Mouse (Mus musculus) hindbrain, embryonic 15.5 days (tissue): ENCODE data around the gene Psmc3. TPM values are rescaled to one million over a fixed set of nuclear protein-coding genes. Genes with fewer than 3 reads are reported as not detected.

Source experiments
- ATAC-seq: fragments of 200-750 bp; cut with Nextera tagmentation; 2 replicates; pipeline ENCODE4 v1.8.0; 2017; ENCODE audit warnings: low read depth, moderate number of reproducible peaks, moderate TSS enrichment; ENCODE audit not compliant: low FRiP score
- H3K27ac ChIP-seq: fragments of 300-500 bp; sonication (generic); replicated peaks from 2 replicates; pipeline ENCODE4 v1.5.1; 2015; ENCODE audit warnings: mild to moderate bottlenecking, inconsistent platforms
- H3K27me3 ChIP-seq: fragments of 300-500 bp; sonication (generic); 2 replicates; pipeline ENCODE4 v1.6.1; 2015; ENCODE audit warnings: control low read depth, inconsistent platforms
- H3K36me3 ChIP-seq: fragments of 300-500 bp; sonication (generic); 2 replicates; pipeline ENCODE4 v1.6.1; 2015; ENCODE audit warnings: control low read depth, inconsistent platforms
- H3K4me1 ChIP-seq: fragments of 300-500 bp; sonication (generic); replicated peaks from 2 replicates; pipeline ENCODE4 v1.6.1; 2015; ENCODE audit warnings: control low read depth, inconsistent platforms
- H3K4me2 ChIP-seq: fragments of 300-500 bp; sonication (generic); 2 replicates; pipeline ENCODE4 v1.6.1; 2015; ENCODE audit warnings: moderate library complexity, mild to moderate bottlenecking, inconsistent platforms
- H3K4me3 ChIP-seq: fragments of 300-500 bp; sonication (generic); 2 replicates; pipeline ENCODE4 v1.5.1; 2015; ENCODE audit warnings: mild to moderate bottlenecking, inconsistent platforms
- H3K9ac ChIP-seq: fragments of 300-500 bp; sonication (generic); 2 replicates; pipeline ENCODE4 v1.6.1; 2015; ENCODE audit warnings: inconsistent platforms
- H3K9me3 ChIP-seq: fragments of 300-500 bp; sonication (generic); 2 replicates; pipeline ENCODE4 v1.6.1; 2016; ENCODE audit warnings: control low read depth, inconsistent platforms
- WGBS: fragments of 180-500 bp; shearing (Covaris S2); methylation state at CpG from one replicate; pipeline ENCODE4 v1.1.7; 2015; 5-methylcytosine and 5-hydroxymethylcytosine counted together
- polyA plus RNA-seq: library from polyadenylated mRNA; unstranded; fragments of >200 nt; fragmentation: Nextera tagmentation; extraction: Ambion mirVana; gene quantifications from 2 replicates; pipeline ENCODE4 v1.2.1, GENCODE M21; 2015

Psmc3 gene
- polyA plus RNA-seq, 1 experiment from 2014 or later, result 239 TPM

GRCm38 (mm10) chr2:91059376-91059775 lies 5.6 kb downstream of the Psmc3 start:
- 98% methylated on average over 2 of the region's 2 CpGs for WGBS
- H3K4me3 ChIP-seq, result no peak overlapping the region
- H3K4me2 ChIP-seq, result no peak overlapping the region
- H3K27ac ChIP-seq, result no peak overlapping the region
- H3K9me3 ChIP-seq, result no peaks in the 10 kb centered on the region
- no peak for ATAC-seq
- H3K4me1 ChIP-seq, result peaks cover 12% of the 10 kb centered on the region
- peaks cover 75% of the 10 kb centered on the region for H3K36me3 ChIP-seq
- no peak overlapping the region for H3K9ac ChIP-seq
- no peaks in the 10 kb centered on the region for H3K27me3 ChIP-seq

GRCm38 (mm10) chr2:91060544-91061355 lies 6.9 kb downstream of the Psmc3 start:
- Histone ChIP-seq H3K27ac (no peak overlapping the region), H3K9me3 (no peaks in the 10 kb centered on the region), H3K4me1 (peaks cover 5% of the 10 kb centered on the region), H3K27me3 (no peaks in the 10 kb centered on the region), H3K4me2 (no peak overlapping the region), H3K9ac (no peak overlapping the region), H3K4me3 (no peak overlapping the region), H3K36me3 (peaks cover 76% of the 10 kb centered on the region)
- ATAC-seq, result peak; percentile 12; the same call in 1 of the 2 replicates
- WGBS, result 81% methylated on average over 10 of the region's 10 CpGs

- H3K27ac ChIP-seq, result no peak overlapping the region
- ATAC-seq, result no peak
Measured at GRCm38 (mm10) chr2:91061849-91062481, 8.2 kb downstream of the Psmc3 start.

GRCm38 (mm10) chr2:91062779-91063606 lies 9.2 kb downstream of the Psmc3 start:
- Histone ChIP-seq H3K27ac (no peak overlapping the region), H3K4me2 (no peak overlapping the region), H3K4me3 (no peak overlapping the region), H3K36me3 (peaks cover 55% of the 10 kb centered on the region), H3K27me3 (no peaks in the 10 kb centered on the region), H3K4me1 (peaks cover 6% of the 10 kb centered on the region), H3K9me3 (no peaks in the 10 kb centered on the region), H3K9ac (no peak overlapping the region)
- ATAC-seq, result no peak
- 90% methylated on average over 16 of the region's 16 CpGs for WGBS

More at GRCm38 (mm10) chr2:91061849-91062481, 8.2 kb downstream of the Psmc3 start:
- Histone ChIP-seq H3K27me3 (no peaks in the 10 kb centered on the region), H3K9me3 (no peaks in the 10 kb centered on the region), H3K4me1 (peaks cover 6% of the 10 kb centered on the region), H3K4me2 (no peak overlapping the region), H3K9ac (no peak overlapping the region), H3K36me3 (peaks cover 65% of the 10 kb centered on the region), H3K4me3 (no peak overlapping the region)
- 88% methylated on average over 6 of the region's 6 CpGs for WGBS

GRCm38 (mm10) chr2:91064211-91064610 lies 10.4 kb downstream of the Psmc3 start:
- Histone ChIP-seq H3K4me2 (no peak overlapping the region), H3K9ac (no peak overlapping the region), H3K9me3 (no peaks in the 10 kb centered on the region), H3K4me1 (peaks cover 18% of the 10 kb centered on the region), H3K36me3 (peaks cover 46% of the 10 kb centered on the region), H3K4me3 (no peak overlapping the region), H3K27me3 (no peaks in the 10 kb centered on the region), H3K27ac (no peak overlapping the region)
- 88% methylated on average over 6 of the region's 6 CpGs for WGBS
- no peak for ATAC-seq

- Histone ChIP-seq H3K4me1 (peaks cover 23% of the 10 kb centered on the region), H3K36me3 (peaks cover 37% of the 10 kb centered on the region), H3K9ac (no peak overlapping the region)
Measured at GRCm38 (mm10) chr2:91065544-91065943, 11.7 kb downstream of the Psmc3 start.

GRCm38 (mm10) chr2:91066455-91066854 lies 12.6 kb downstream of the Psmc3 start:
- Histone ChIP-seq H3K36me3 (peaks cover 30% of the 10 kb centered on the region), H3K4me2 (no peak overlapping the region), H3K27me3 (no peaks in the 10 kb centered on the region), H3K27ac (no peak overlapping the region), H3K4me1 (peaks cover 32% of the 10 kb centered on the region), H3K9ac (no peak overlapping the region), H3K4me3 (no peak overlapping the region), H3K9me3 (no peaks in the 10 kb centered on the region)
- WGBS, result 82% methylated on average over 3 of the region's 3 CpGs
- ATAC-seq, result no peak

More at GRCm38 (mm10) chr2:91065544-91065943, 11.7 kb downstream of the Psmc3 start:
- no peak overlapping the region for H3K27ac ChIP-seq
- H3K4me3 ChIP-seq, result no peak overlapping the region
- no peak for ATAC-seq
- H3K9me3 ChIP-seq, result no peaks in the 10 kb centered on the region
- no peak overlapping the region for H3K4me2 ChIP-seq
- no peaks in the 10 kb centered on the region for H3K27me3 ChIP-seq
- 47% methylated on average over 3 of the region's 3 CpGs for WGBS

- H3K36me3 ChIP-seq, result peaks cover 18% of the 10 kb centered on the region
- H3K4me1 ChIP-seq, result peaks cover 32% of the 10 kb centered on the region
- 54% methylated on average over 13 of the region's 13 CpGs for WGBS
- peak overlapping the region; percentile 65 for H3K4me3 ChIP-seq
- ATAC-seq, result no peak
- H3K9ac ChIP-seq, result peak overlapping the region; percentile 72; the same call in 1 of the 2 replicates
- no peaks in the 10 kb centered on the region for H3K27me3 ChIP-seq
- no peak overlapping the region for H3K27ac ChIP-seq
- H3K4me2 ChIP-seq, result peak overlapping the region; percentile 91
- no peaks in the 10 kb centered on the region for H3K9me3 ChIP-seq
Measured at GRCm38 (mm10) chr2:91068162-91068871, 14.5 kb downstream of the Psmc3 start.

GRCm38 (mm10) chr2:91068872-91069165 lies 15.0 kb downstream of the Psmc3 start:
- Histone ChIP-seq H3K4me1 (peaks cover 32% of the 10 kb centered on the region), H3K9me3 (no peaks in the 10 kb centered on the region), H3K4me2 (peak overlapping the region; percentile 91), H3K9ac (peak overlapping the region; percentile 72; the same call in 1 of the 2 replicates), H3K4me3 (peak overlapping the region; percentile 65), H3K27me3 (no peaks in the 10 kb centered on the region), H3K27ac (no peak overlapping the region), H3K36me3 (peaks cover 15% of the 10 kb centered on the region)
- 43% methylated on average over 6 of the region's 6 CpGs for WGBS
- no peak for ATAC-seq

- peak overlapping the region; percentile 65 for H3K4me3 ChIP-seq
- peak overlapping the region; percentile 91 for H3K4me2 ChIP-seq
- no peaks in the 10 kb centered on the region for H3K9me3 ChIP-seq
- no peaks in the 10 kb centered on the region for H3K27me3 ChIP-seq
- H3K9ac ChIP-seq, result peak overlapping the region; percentile 72
- peak overlapping the region; percentile 84 for H3K27ac ChIP-seq
- H3K4me1 ChIP-seq, result peaks cover 32% of the 10 kb centered on the region
- H3K36me3 ChIP-seq, result peaks cover 9% of the 10 kb centered on the region
- ATAC-seq, result no peak; the same call in 1 of the 2 replicates
- WGBS, result 6% methylated on average over 14 of the region's 14 CpGs
Measured at GRCm38 (mm10) chr2:91069306-91070000, 15.6 kb downstream of the Psmc3 start.
